Mouse (Mus musculus) lung, adult 10 weeks (tissue): Measurements from ENCODE around the gene Zfp334. TPM values are rescaled to one million over a fixed set of nuclear protein-coding genes. Genes with fewer than 3 reads are reported as not detected.

Experiments
- polyA plus RNA-seq: library from polyadenylated mRNA; stranded (reverse); fragments of 350-450 nt; fragmentation: Illumina TruSeq; extraction: RNeasy Lipid Tissue Mini Kit (QIAGEN cat#74804); gene quantifications from one replicate; pipeline ENCODE4 v1.2.3, GENCODE M21; 2014; ENCODE audit warnings: low read depth, low replicate concordance; ENCODE audit not compliant: insufficient read depth

Gene Zfp334
- 1.6 TPM for polyA plus RNA-seq

DNA sequence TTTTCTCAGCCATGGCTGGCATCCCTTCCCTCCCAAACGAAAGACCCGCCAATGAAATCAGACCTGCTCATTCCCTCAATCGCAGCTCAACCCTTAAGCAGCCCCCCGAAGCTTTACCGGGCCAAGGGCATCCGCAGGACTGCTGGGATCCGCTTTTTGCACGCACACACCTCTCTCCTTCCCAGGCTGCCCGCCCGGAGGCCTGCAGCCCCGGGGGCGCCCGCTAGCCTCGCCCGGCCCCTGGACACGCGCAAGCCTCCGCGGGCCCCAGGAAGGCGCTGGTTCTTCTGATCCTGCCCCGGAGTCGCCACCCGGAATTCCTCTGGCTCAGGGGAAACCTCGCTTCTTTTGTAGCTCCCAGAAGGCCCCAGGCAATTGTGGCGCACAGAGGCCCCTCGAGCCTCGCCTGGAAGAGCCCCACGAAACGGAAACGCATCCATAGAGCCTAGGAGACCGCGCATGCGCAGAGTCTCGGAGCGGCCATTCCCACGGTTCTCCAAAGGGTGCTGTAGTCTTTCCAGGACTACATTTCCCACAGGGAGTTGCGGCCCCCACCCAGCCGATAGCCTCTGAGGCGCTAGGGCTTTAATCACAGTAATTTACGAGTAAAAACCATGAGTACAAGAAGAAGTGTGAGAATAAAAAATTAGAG, at the start of gene Zfp334:
Gene Zfp334 (minus strand): TSS at position 416 of the 652 bp plus-strand sequence.

DNA sequence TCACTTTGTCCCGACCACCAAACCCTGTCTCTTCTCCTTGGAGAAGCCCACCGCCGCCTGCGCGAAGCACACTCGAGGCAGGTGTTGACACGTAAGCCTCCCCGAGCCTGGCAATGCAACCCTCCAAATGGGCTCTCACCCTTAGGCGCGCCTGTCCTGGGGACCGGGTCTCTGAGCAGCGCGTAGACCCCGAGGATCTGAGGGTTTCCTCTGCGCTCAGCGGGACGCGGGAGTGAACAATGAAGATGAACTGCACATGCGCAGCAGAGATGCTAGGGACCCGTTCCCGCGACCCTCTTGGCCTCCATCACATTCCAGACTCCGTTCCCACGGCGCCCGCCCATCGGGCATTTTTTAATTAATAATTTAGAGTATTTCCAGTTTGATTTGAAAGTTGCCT, 19.6 kb downstream of the Zfp334 start, which contains the start of gene Zfp663:
Gene Zfp663 (minus strand): TSS at position 234 of the 400 bp plus-strand sequence.

DNA sequence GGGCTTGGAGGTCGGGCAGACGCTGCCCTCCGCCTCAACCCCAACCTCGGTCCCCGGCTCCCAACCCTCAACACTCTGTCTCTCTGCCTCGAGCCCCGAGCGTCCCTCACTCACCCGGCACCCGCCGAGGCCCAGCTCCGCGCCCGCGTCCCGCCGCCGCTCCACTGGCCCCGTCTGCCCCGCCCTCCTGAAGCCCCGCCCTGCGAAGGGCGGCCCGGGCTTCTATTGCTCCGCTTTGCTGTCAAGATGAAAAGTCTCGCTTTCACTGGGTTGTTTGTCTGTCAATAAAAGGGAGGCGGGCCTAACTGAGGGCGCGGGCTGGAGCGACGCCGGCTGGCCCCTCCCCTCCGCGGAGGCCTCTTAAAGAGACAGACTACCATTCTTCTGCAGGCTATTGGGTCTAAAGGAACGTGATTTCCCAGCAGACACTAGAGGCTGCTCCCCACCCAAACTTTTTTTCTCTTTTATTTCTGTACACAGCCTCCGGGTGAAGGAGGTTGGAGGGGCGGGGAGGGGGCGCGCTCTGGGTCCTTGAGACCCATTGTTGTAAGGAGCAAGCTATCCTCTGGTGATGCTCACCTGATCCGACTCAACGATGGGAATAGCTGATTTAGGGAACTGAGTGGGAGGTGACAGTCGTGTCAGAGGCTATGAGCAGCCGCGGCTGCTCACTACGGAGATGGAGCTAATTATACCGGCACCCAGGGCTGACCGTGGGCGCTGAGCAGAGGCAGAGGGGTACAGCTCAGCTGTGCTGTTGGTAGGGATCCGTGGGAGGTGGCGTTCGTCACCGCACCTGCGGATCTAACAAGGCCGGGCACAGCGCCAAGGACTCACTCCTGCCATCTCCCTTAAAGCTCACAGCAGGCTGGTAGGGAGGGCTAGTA, 61.5 kb downstream of the Zfp334 start, which contains the start of gene Elmo2:
Gene Elmo2 (minus strand): TSS at position 176 of the 887 bp plus-strand sequence.

Other genes with a start within 250 kb of the Zfp334 start
- gene Cdh22, start 153.4 kb downstream of the Zfp334 start, polyA plus RNA-seq: 0.85 TPM
- gene Slc35c2, start 100.4 kb downstream of the Zfp334 start, polyA plus RNA-seq: 23.1 TPM
- gene Elmo2, start 61.8 kb downstream of the Zfp334 start, polyA plus RNA-seq: 29.0 TPM
- gene Zfp663, start 19.5 kb downstream of the Zfp334 start, polyA plus RNA-seq: 0.11 TPM
- gene Ocstamp, start 12.1 kb upstream of the Zfp334 start, polyA plus RNA-seq: not detected
- 1.00 TPM for gene Slc13a3, start 85.0 kb upstream of the Zfp334 start, polyA plus RNA-seq
- gene Trp53rka, start 105.1 kb upstream of the Zfp334 start, polyA plus RNA-seq: 15.9 TPM
- gene Slc2a10, start 115.5 kb upstream of the Zfp334 start, polyA plus RNA-seq: 2.7 TPM
- gene Eya2, start 206.8 kb upstream of the Zfp334 start, polyA plus RNA-seq: 28.5 TPM